Mouse (Mus musculus): Measurements from ENCODE around the gene Dars. TPM values are rescaled to one million over a fixed set of nuclear protein-coding genes. Genes with fewer than 3 reads are reported as not detected.

Dars gene
- polyA plus RNA-seq, 1 experiment from 2014 or later, result 85.7 TPM

DNA sequence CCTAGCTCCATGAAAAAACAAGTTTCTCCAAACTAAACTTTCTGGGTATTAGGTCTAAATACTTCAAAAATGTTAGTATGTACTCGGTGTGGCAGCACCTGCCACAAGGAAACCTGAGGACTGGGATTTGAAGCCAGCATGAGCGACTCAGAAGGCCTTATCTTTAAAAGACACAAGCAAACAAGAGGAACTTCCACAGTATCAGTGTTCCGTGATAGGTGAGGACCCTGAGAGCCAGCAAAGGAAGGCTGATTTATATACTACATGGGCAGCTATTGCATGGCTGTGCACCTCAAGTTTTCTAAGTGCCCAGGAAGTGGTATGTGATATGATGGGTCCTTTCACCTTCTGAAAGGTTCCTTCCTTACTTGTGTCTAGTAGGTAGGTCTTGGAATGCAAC lies 64.1 kb downstream of the Dars start:
- TF ChIP-seq EP300 (optimal IDR thresholded peaks at IDR 0.05) (no peak), CTCF (IDR thresholded peaks at IDR 0.05; ENCODE audit: low read depth) (no peak)
- H3K4me3 ChIP-seq (ENCODE audit: low read depth, low read length), result no peak overlapping the region
- ATAC-seq (ENCODE audit: low FRiP score, low TSS enrichment) (no peak), DNase-seq (ENCODE audit: low spot score) (no peak)
- WGBS, result 82% methylated on average over 3 of the region's 3 CpGs
- H3K9me3 ChIP-seq (ENCODE audit: control insufficient read depth, low read length), result no peaks in the 10 kb centered on the region
- peaks cover 6% of the 10 kb centered on the region for H3K36me3 ChIP-seq (ENCODE audit: control insufficient read depth, insufficient read depth, low read length)
- no peak overlapping the region for H3K4me2 ChIP-seq (replicated peaks; ENCODE audit: low read depth)
- no peak overlapping the region for H3K9ac ChIP-seq (ENCODE audit: low read length)
- no peak overlapping the region for H3K27ac ChIP-seq (replicated peaks)
- H3K4me1 ChIP-seq (replicated peaks; ENCODE audit: control insufficient read depth, insufficient read depth), result peaks cover 2% of the 10 kb centered on the region; the same call in 1 of the 2 replicates
- H3K27me3 ChIP-seq (ENCODE audit: control insufficient read depth, insufficient read depth, low read length), result no peaks in the 10 kb centered on the region

DNA sequence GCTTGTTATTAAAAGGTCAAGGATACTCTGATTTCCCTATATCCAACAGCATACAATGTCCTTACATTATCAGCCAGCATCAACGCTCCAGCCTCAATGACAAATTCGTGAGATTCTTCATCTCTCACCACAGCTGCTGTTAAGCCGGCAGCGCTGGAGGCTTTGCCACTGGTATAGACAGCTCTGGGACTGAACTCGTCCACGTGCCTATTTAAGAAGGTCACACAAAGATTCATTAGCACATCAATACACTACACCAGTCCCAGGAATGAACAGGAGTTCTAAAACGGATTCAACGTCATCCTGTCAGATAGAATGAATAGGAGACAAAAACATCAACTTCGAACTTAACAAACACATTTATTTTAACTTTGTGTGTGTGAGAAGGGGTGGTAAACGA lies 72.9 kb downstream of the Dars start:
- Histone ChIP-seq H3K27me3 (ENCODE audit: control insufficient read depth, insufficient read depth, low read length) (no peaks in the 10 kb centered on the region), H3K27ac (replicated peaks) (no peak overlapping the region), H3K4me3 (ENCODE audit: low read depth, low read length) (no peak overlapping the region), H3K36me3 (ENCODE audit: control insufficient read depth, insufficient read depth, low read length) (peaks cover 16% of the 10 kb centered on the region), H3K4me1 (replicated peaks; ENCODE audit: control insufficient read depth, insufficient read depth) (no peaks in the 10 kb centered on the region), H3K9me3 (ENCODE audit: control insufficient read depth, low read length) (no peaks in the 10 kb centered on the region), H3K9ac (ENCODE audit: low read length) (no peak overlapping the region), H3K4me2 (replicated peaks; ENCODE audit: low read depth) (no peak overlapping the region)
- WGBS, result 82% methylated on average over 10 of the region's 10 CpGs
- TF ChIP-seq EP300 (optimal IDR thresholded peaks at IDR 0.05), result no peak
- no peak for TF ChIP-seq CTCF (IDR thresholded peaks at IDR 0.05; ENCODE audit: low read depth)
- no peak for ATAC-seq (ENCODE audit: low FRiP score, low TSS enrichment)
- no peak for DNase-seq (ENCODE audit: low spot score)

DNA sequence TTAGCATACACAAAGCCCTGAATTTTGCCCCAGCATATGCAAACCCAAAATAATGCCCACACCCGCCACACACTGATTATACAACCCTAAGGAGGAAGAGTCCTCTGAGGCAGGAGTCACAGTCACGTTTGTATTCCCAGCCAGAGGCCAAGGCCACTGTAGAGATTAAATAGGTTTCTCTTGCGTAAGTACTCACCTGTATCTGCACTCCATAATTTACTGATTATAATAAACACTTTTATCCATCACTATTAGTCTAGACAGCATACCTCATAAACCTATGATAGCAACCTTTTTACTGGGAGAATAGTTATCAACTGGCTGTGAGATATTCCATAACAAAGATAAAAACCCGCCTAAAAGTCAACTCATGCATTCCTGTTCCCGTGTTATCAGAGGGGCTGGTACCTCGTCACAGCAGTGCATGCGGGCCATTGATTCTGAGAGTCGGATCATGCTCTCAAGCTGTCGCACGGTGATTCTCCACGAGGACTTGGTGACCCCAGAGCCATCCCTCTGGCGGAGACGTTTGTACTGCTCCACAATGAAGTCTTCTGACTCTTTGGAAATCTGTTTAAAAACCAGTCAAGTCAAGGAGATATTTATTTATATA lies 79.4 kb downstream of the Dars start:
- H3K27ac ChIP-seq (replicated peaks), result no peak overlapping the region
- ATAC-seq (ENCODE audit: low FRiP score, low TSS enrichment), result no peak
- TF ChIP-seq EP300 (optimal IDR thresholded peaks at IDR 0.05) (no peak), CTCF (IDR thresholded peaks at IDR 0.05; ENCODE audit: low read depth) (no peak)
- H3K4me1 ChIP-seq (replicated peaks; ENCODE audit: control insufficient read depth, insufficient read depth), result no peaks in the 10 kb centered on the region
- peaks cover 26% of the 10 kb centered on the region for H3K36me3 ChIP-seq (ENCODE audit: control insufficient read depth, insufficient read depth, low read length)
- WGBS, result 82% methylated on average over 13 of the region's 13 CpGs
- H3K9me3 ChIP-seq (ENCODE audit: control insufficient read depth, low read length), result no peaks in the 10 kb centered on the region
- no peaks in the 10 kb centered on the region for H3K27me3 ChIP-seq (ENCODE audit: control insufficient read depth, insufficient read depth, low read length)
- no peak overlapping the region for H3K4me2 ChIP-seq (replicated peaks; ENCODE audit: low read depth)
- no peak overlapping the region for H3K9ac ChIP-seq (ENCODE audit: low read length)
- no peak overlapping the region for H3K4me3 ChIP-seq (ENCODE audit: low read depth, low read length)
- no peak for DNase-seq (ENCODE audit: low spot score)

DNA sequence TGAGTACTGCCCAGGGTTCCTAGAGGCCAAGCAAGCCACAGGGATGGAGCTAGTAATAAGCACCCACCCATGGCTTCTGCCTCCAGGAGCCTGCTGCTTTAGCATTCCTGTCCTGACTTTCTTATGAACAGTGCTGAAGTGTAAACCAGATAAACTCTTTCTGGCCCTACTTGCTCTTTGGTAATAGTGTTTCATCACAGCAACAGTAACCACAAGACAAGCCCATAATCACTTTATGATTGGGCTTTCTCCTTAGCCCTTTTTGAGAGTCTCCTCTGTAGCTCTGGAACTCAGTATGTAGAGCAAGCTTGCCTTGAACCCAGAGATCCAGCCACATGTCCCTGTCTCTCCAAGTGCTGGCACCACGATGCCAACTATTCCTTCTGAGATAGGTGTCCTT lies 86.9 kb downstream of the Dars start:
- Histone ChIP-seq H3K36me3 (ENCODE audit: control insufficient read depth, insufficient read depth, low read length) (peaks cover 18% of the 10 kb centered on the region), H3K4me3 (ENCODE audit: low read depth, low read length) (no peak overlapping the region), H3K27me3 (ENCODE audit: control insufficient read depth, insufficient read depth, low read length) (no peaks in the 10 kb centered on the region), H3K9ac (ENCODE audit: low read length) (no peak overlapping the region), H3K27ac (replicated peaks) (no peak overlapping the region), H3K9me3 (ENCODE audit: control insufficient read depth, low read length) (no peaks in the 10 kb centered on the region), H3K4me2 (replicated peaks; ENCODE audit: low read depth) (no peak overlapping the region), H3K4me1 (replicated peaks; ENCODE audit: control insufficient read depth, insufficient read depth) (no peaks in the 10 kb centered on the region)
- WGBS, result 93% methylated on average over 1 of the region's 1 CpGs
- TF ChIP-seq EP300 (optimal IDR thresholded peaks at IDR 0.05) (no peak), CTCF (IDR thresholded peaks at IDR 0.05; ENCODE audit: low read depth) (no peak)
- no peak for ATAC-seq (ENCODE audit: low FRiP score, low TSS enrichment)
- no peak for DNase-seq (ENCODE audit: low spot score)

DNA sequence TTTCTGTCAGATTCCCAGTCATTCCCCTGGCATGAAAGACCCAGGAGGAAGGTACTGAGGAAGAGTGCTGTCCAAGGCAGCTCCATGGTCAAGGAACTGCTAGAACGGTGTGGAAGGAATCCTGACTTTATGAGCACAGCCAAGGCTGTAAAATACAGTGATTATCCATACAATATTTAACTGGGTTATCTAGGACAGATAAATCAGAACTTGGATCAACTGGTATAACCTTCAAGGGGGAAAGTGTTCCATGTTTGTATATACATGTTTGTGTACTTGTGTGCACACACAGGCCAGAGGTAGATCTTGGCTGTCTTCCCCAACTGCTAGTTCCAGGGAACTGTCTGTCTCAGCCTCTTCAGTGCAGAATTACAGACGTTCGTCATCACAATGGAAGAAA lies 89.0 kb downstream of the Dars start, which contains the start of gene Lct:
Lct (minus strand) TSS at position 101 of the 400 bp plus-strand sequence.
- 81% methylated on average over 3 of the region's 3 CpGs for WGBS
- Histone ChIP-seq H3K36me3 (ENCODE audit: control insufficient read depth, insufficient read depth, low read length) (peaks cover 8% of the 10 kb centered on the region; the same call in 1 of the 2 replicates), H3K4me2 (replicated peaks; ENCODE audit: low read depth) (no peak within 1 kb of the TSS), H3K27me3 (ENCODE audit: control insufficient read depth, insufficient read depth, low read length) (no peaks in the 10 kb centered on the region), H3K27ac (replicated peaks) (no peak within 1 kb of the TSS), H3K4me3 (ENCODE audit: low read depth, low read length) (no peak within 1 kb of the TSS), H3K9me3 (ENCODE audit: control insufficient read depth, low read length) (no peaks in the 10 kb centered on the region), H3K9ac (ENCODE audit: low read length) (no peak within 1 kb of the TSS), H3K4me1 (replicated peaks; ENCODE audit: control insufficient read depth, insufficient read depth) (no peaks in the 10 kb centered on the region)
- no peak for ATAC-seq (ENCODE audit: low FRiP score, low TSS enrichment)
- no peak for TF ChIP-seq EP300 (optimal IDR thresholded peaks at IDR 0.05)
- no peak for TF ChIP-seq CTCF (IDR thresholded peaks at IDR 0.05; ENCODE audit: low read depth)
- no peak for DNase-seq (ENCODE audit: low spot score)

DNA sequence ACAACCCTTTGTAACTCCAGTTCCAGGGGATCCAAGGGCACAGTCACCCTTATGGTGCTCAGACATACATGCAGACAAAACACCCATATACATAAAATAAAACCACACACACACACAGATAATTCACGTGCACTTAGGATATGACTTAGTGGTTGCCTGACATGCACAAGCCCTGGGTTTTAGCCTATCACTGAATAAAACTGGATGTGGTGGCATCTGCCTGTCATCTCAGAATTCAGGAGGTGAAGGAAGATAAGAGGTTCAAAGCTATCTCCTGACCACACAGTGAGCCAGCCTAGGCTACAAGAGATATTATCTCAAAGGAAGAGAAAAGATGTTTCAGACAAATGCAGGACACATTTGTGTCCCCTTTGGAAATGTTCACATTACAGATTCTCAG lies 90.0 kb downstream of the Dars start:
- TF ChIP-seq CTCF (IDR thresholded peaks at IDR 0.05; ENCODE audit: low read depth), result no peak
- no peak for TF ChIP-seq EP300 (optimal IDR thresholded peaks at IDR 0.05)
- no peak for ATAC-seq (ENCODE audit: low FRiP score, low TSS enrichment)
- no peak overlapping the region for H3K4me2 ChIP-seq (replicated peaks; ENCODE audit: low read depth)
- H3K36me3 ChIP-seq (ENCODE audit: control insufficient read depth, insufficient read depth, low read length), result peaks cover 2% of the 10 kb centered on the region; the same call in 1 of the 2 replicates
- H3K4me1 ChIP-seq (replicated peaks; ENCODE audit: control insufficient read depth, insufficient read depth), result no peaks in the 10 kb centered on the region
- no peaks in the 10 kb centered on the region for H3K9me3 ChIP-seq (ENCODE audit: control insufficient read depth, low read length)
- no peak overlapping the region for H3K4me3 ChIP-seq (ENCODE audit: low read depth, low read length)
- 94% methylated on average over 1 of the region's 1 CpGs for WGBS
- H3K27ac ChIP-seq (replicated peaks), result no peak overlapping the region
- no peak overlapping the region for H3K9ac ChIP-seq (ENCODE audit: low read length)
- DNase-seq (ENCODE audit: low spot score), result no peak
- no peaks in the 10 kb centered on the region for H3K27me3 ChIP-seq (ENCODE audit: control insufficient read depth, insufficient read depth, low read length)

Data from stomach, postnatal 0 days (tissue).